Mouse (Mus musculus) spleen, adult 2 months (tissue): Measurements from ENCODE around the gene Styk1.

Source experiments
- CTCF ChIP-seq: fragments of 200-500 bp; IDR thresholded peaks from 2 replicates; pipeline ENCODE4 v1.5.1; 2011; ENCODE audit warnings: mild to moderate bottlenecking, inconsistent platforms; ENCODE audit not compliant: insufficient read depth, insufficient read length, insufficient replicate concordance; ENCODE audit errors: extremely low read depth
- POLR2A ChIP-seq: fragments of 200-500 bp; IDR thresholded peaks from 2 replicates; pipeline ENCODE4 v1.6.1; 2011; ENCODE audit warnings: low read depth, low read length, inconsistent platforms

DNA sequence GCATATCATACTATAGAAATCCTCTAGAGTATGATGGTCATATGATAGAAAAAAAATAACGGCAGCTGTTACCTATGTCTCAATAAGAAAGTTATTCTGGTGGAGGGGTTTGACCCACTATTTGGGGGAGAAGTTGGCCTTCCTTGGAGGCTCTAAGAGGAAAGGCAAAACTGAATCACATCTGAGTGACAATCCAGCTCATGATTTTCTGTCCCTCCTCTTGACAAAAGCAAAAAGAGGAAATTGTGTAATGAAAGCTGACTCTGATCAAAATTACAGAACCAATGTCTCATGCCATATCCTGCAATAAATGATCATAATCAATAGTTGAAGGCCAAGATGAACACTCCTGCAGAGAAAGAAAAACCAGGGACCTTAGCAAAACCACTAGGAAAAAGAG is 81.1 kb downstream of the Styk1 start:
- TF ChIP-seq POLR2A: no peak
- no peak for TF ChIP-seq CTCF
